Mouse (Mus musculus) c-Kit-positive CD71-negative TER-119-negative erythroid progenitor cells, embryonic 14.5 days (primary cell): Measurements from ENCODE around the gene Susd3.

ENCODE experiments used
- DNase-seq: peaks from one replicate; pipeline ENCODE4 v3.0.0-alpha.2; 2013; ENCODE audit warnings: low read depth

The Susd3 gene

GRCm38 (mm10) chr13:49187288-49188218, 61.0 kb downstream of the Susd3 start, which contains the start of gene Ninj1:
Gene Ninj1 (plus strand): TSS chr13:49187485.
- peak; percentile 73 for DNase-seq

DNA sequence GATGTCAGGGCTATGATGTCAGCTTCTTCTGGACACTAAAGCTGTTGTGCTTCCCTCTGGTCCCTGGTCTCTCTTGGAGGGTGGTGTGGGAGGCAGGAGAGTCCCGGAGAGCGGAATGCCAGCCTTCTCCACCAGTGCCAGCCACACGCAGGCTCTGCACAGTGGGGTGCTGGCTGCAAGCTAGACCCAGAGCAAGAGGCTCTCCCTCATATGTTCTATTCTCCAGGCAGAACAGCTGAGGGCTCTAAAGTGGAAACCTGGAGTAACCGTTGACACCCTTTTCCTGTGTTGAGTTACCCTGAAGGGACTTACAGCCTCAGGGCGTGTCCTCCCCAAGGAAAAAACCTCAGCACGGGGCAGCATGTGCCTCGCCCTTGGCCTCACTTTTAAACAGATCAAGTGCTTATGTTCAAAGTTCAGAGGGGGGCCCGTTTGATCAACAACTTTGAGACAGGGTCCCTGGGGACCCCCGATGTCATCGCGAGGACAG, 61.7 kb downstream of the Susd3 start:
- no peak for DNase-seq

DNA sequence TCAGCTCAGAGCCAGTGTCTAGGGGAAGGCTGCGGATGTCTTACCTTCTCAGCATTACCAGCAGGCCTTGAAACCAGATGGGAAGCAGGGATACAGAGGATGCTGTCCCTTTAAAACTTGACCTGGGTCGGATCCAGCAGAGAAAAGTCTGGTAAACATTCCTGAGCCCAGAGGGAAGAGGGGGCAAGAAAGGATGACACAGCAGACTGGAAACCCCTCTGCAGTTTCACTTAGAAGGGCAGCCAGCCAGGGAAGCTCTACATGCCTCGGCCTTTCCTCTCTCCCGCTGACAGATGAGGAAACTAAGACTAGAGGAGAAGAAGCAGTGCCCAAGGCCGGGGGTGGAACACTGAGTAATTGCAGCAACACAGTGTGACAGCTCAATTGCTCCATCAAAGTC, 64.9 kb downstream of the Susd3 start:
- no peak for DNase-seq

DNA sequence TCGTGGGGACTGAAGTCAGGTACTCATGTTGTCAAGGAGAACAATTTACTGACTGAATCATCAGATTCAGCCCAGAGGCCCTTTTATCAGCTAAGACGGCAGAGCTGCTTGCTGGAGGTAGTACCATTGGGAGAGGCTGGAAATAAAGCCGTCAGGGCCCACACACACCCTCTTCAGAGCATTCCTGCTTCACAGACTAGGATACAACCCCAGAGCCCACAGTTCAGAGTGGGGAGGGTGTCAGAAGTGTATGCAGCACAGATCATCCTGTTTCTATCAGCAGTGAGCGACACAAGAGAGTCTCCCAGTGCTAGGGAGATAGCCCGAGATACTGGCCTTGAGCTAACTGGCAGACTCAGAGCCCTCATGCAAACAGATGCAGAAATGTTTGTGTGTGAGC, 65.3 kb downstream of the Susd3 start:
- no peak for DNase-seq

DNA sequence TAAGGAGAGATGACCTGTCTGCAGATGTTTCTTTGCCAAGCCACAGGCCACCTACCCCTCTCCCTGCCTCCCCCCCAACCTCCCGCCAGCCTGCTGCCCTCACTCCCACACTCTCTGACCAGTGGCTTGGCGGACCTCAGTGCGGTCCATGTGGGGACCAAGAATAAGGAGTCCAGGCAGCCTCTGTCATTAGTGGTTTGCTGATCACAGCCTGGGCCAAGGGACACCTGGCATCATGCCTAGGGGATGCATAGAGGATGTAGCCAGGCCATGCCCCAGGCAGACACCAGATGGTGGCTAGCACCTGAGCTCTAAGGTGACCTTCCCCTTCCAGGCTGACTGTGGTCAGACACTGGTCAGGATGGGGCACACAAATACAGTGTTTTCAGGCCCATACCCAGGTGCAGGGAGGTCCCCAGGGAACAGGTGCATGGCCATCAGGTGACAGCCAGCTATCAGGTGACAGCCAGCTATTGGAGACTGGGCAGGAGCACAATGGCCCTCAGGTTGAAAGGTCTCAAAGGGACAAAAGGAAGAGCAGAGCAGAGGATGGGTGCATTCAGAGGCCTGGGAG, 67.0 kb downstream of the Susd3 start:
- no peak for DNase-seq

DNA sequence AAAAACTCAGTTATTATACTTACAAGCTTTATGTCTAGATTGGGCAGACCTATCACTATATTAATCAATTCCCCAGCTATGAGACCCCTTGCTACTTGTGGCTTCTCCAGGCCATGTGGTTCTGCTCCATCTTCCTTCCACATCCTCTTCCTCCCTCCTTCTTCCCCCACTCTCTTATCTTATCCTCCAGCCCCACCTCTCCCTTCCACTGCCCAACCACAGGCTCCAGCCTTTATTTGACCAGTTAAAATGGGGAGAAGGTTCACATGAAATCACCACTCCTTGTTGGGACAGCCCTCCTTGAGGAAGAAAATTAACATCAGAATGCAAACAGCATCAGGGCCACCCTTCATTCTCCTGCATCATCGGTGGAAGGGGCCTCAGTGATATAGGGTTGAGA, 67.8 kb downstream of the Susd3 start:
- no peak for DNase-seq
